Comparison of ENCODE assay signal across 9 mouse cellular contexts in genomic region chr4:124759305-124759811, GRCm38 (mm10). TPM values are rescaled to one million over a fixed set of nuclear protein-coding genes. Genes with fewer than 3 reads are reported as not detected.
DNase-seq lines count a peak whose midpoint lies in the region; ATAC-seq and TF ChIP-seq lines count a peak whose summit lies in the region.
"Had no signal": no experiment of that assay in that cellular context is flagged by ENCODE, and none has a peak within 500 bp of the region (broad histone marks: within the 10 kb centered on the region; RNA-seq: fewer than 3 reads in every experiment).

No protein-coding gene starts in this region.

- peak; percentile 84 for ATAC-seq in granulocyte monocyte progenitor cell, adult 5-6 weeks (replicated peaks; ENCODE audit: poor library complexity, severe bottlenecking)
- peak; percentile 70; the same call in 1 of the 2 replicates for ATAC-seq in liver, embryonic 11.5 days (replicated peaks; ENCODE audit: low FRiP score)
- ATAC-seq in erythroid progenitor cell, adult 5-6 weeks (replicated peaks; ENCODE audit: low FRiP score, poor library complexity, severe bottlenecking) = no peak

- H3K27me3 ChIP-seq in liver, embryonic 11.5 days (replicated peaks; ENCODE audit: control insufficient read depth, insufficient read depth, low read length) = no peaks in the 10 kb centered on the region
- no peaks in the 10 kb centered on the region for H3K27me3 ChIP-seq in small intestine, adult 2 months (ENCODE audit: control insufficient read depth, insufficient read depth, low read length)

- WGBS in liver, embryonic 11.5 days = 31% methylated on average over 7 of the region's 7 CpGs
- 9% methylated on average over 7 of the region's 7 CpGs for WGBS in small intestine, adult 2 months

- no peak overlapping the region for H3K4me3 ChIP-seq in liver, embryonic 11.5 days (ENCODE audit: low read depth, low read length)
- H3K4me3 ChIP-seq in small intestine, adult 2 months (ENCODE audit: low read depth, low read length) = no peak overlapping the region

- DNase-seq in kidney, adult 11 months = peak; percentile 35
- no peak for DNase-seq in kidney, adult 8-10 months
- DNase-seq in liver, embryonic 11.5 days (ENCODE audit: low spot score) = no peak
- no peak for DNase-seq in cerebellum, postnatal 14 days
- no peak for DNase-seq in thymus, postnatal 10 days (ENCODE audit: low spot score in 2 of 2)
- DNase-seq: cerebellum, adult 9-11 months had no signal

- H3K27ac ChIP-seq in liver, embryonic 11.5 days (ENCODE audit: low read depth, low read length) = peak overlapping the region; percentile 50
- peak overlapping the region; percentile 21 for H3K27ac ChIP-seq in small intestine, adult 2 months (ENCODE audit: insufficient read depth, low read depth, low read length)

- peaks cover 33% of the 10 kb centered on the region for H3K4me1 ChIP-seq in liver, embryonic 11.5 days (replicated peaks; ENCODE audit: control insufficient read depth, insufficient read depth, low read length)
- H3K4me1 ChIP-seq in small intestine, adult 2 months (ENCODE audit: control insufficient read depth, insufficient read depth, insufficient read length, low read length) = peaks cover 14% of the 10 kb centered on the region

- peak overlapping the region; percentile 32 for H3K4me2 ChIP-seq in liver, embryonic 11.5 days

- H3K9ac ChIP-seq in liver, embryonic 11.5 days (ENCODE audit: low read depth, low read length) = no peak overlapping the region

- TF ChIP-seq POLR2A in small intestine, adult 2 months (IDR thresholded peaks at IDR 0.05; ENCODE audit: low read depth, low read length) = no peak

- peaks cover 5% of the 10 kb centered on the region; the same call in 1 of the 2 replicates for H3K36me3 ChIP-seq in liver, embryonic 11.5 days (ENCODE audit: control insufficient read depth, insufficient read depth, low read length)
- H3K36me3 ChIP-seq in small intestine, adult 2 months (ENCODE audit: control insufficient read depth, insufficient read depth, low read length) = no peaks in the 10 kb centered on the region

- H3K9me3 ChIP-seq in liver, embryonic 11.5 days (ENCODE audit: control insufficient read depth, low read length) = no peaks in the 10 kb centered on the region

- TF ChIP-seq CTCF in small intestine, adult 2 months (IDR thresholded peaks at IDR 0.05; ENCODE audit: extremely low read depth, insufficient read length, insufficient replicate concordance, low read depth, low read length) = no peak

RNA-seq across cellular contexts. Expression of gene Inpp5b, which starts 17.7 kb away (rescaled TPM):
- total RNA-seq in granulocyte monocyte progenitor cell, adult 5-6 weeks (2014; fragmentation: Nextera tagmentation) = 31.5 and 52.6 TPM in 2 replicates
- 21.1 and 24.6 TPM in 2 replicates for total RNA-seq in granulocyte monocyte progenitor cell, adult 5-6 weeks (2017)
- 58.2 and 63.3 TPM in 2 replicates for polyA plus RNA-seq in liver, embryonic 11.5 days (2014; fragmentation: Nextera tagmentation; extraction: Ambion mirVana)
- polyA plus RNA-seq in small intestine, adult 2 months (2012; rRNA removed) = 21.8 and 26.7 TPM in 2 replicates
- total RNA-seq in erythroid progenitor cell, adult 5-6 weeks (2015; ENCODE audit: low replicate concordance) = 49.9 and 84.0 TPM in 2 replicates
- total RNA-seq in erythroid progenitor cell, adult 5-6 weeks (2017; ENCODE audit: low replicate concordance) = 40.2 and 70.5 TPM in 2 replicates

RNA-seq across cellular contexts. Expression of gene Mtf1, which starts 42.5 kb away (rescaled TPM):
- 37.9 and 42.6 TPM in 2 replicates for total RNA-seq in granulocyte monocyte progenitor cell, adult 5-6 weeks (2014; fragmentation: Nextera tagmentation)
- 11.3 and 26.3 TPM in 2 replicates for total RNA-seq in granulocyte monocyte progenitor cell, adult 5-6 weeks (2017)
- 21.2 and 24.2 TPM in 2 replicates for polyA plus RNA-seq in liver, embryonic 11.5 days (2014; fragmentation: Nextera tagmentation; extraction: Ambion mirVana)
- polyA plus RNA-seq in small intestine, adult 2 months (2012; rRNA removed) = 2.8 and 12.4 TPM in 2 replicates
- 8.6 and 21.4 TPM in 2 replicates for total RNA-seq in erythroid progenitor cell, adult 5-6 weeks (2015; ENCODE audit: low replicate concordance)
- 7.0 and 25.2 TPM in 2 replicates for total RNA-seq in erythroid progenitor cell, adult 5-6 weeks (2017; ENCODE audit: low replicate concordance)

RNA-seq across cellular contexts. Expression of gene Sf3a3, which starts 44.8 kb away (rescaled TPM):
- 90.7 and 105 TPM in 2 replicates for total RNA-seq in granulocyte monocyte progenitor cell, adult 5-6 weeks (2014; fragmentation: Nextera tagmentation)
- 167 and 170 TPM in 2 replicates for total RNA-seq in granulocyte monocyte progenitor cell, adult 5-6 weeks (2017)
- 172 and 182 TPM in 2 replicates for polyA plus RNA-seq in liver, embryonic 11.5 days (2014; fragmentation: Nextera tagmentation; extraction: Ambion mirVana)
- polyA plus RNA-seq in small intestine, adult 2 months (2012; rRNA removed) = 3.3 and 7.2 TPM in 2 replicates
- 21.3 and 37.7 TPM in 2 replicates for total RNA-seq in erythroid progenitor cell, adult 5-6 weeks (2015; ENCODE audit: low replicate concordance)
- total RNA-seq in erythroid progenitor cell, adult 5-6 weeks (2017; ENCODE audit: low replicate concordance) = 43.6 and 54.1 TPM in 2 replicates

RNA-seq across cellular contexts. Expression of gene Fhl3, which starts 58.9 kb away (rescaled TPM):
- 10.4 and 16.6 TPM in 2 replicates for total RNA-seq in granulocyte monocyte progenitor cell, adult 5-6 weeks (2014; fragmentation: Nextera tagmentation)
- 5.0 and 6.1 TPM in 2 replicates for total RNA-seq in granulocyte monocyte progenitor cell, adult 5-6 weeks (2017)
- polyA plus RNA-seq in liver, embryonic 11.5 days (2014; fragmentation: Nextera tagmentation; extraction: Ambion mirVana) = 5.1 and 6.8 TPM in 2 replicates
- 6.8 and 9.2 TPM in 2 replicates for polyA plus RNA-seq in small intestine, adult 2 months (2012; rRNA removed)
- 4.0 TPM in 1 of 2 replicates, not detected in the other for total RNA-seq in erythroid progenitor cell, adult 5-6 weeks (2015; ENCODE audit: low replicate concordance)
- 0.64 TPM in 1 of 2 replicates, not detected in the other for total RNA-seq in erythroid progenitor cell, adult 5-6 weeks (2017; ENCODE audit: low replicate concordance)
